Mouse (Mus musculus): ENCODE results near the gene Agbl3. TPM values are rescaled to one million over a fixed set of nuclear protein-coding genes. Genes with fewer than 3 reads are reported as not detected.

Gene Agbl3
- polyA plus RNA-seq, 1 experiment from 2014 or later: 4.7 TPM

- H3K36me3 ChIP-seq (ENCODE audit: control insufficient read depth, insufficient read depth): no peaks in the 10 kb centered on the region
- WGBS: 54% methylated on average over 5 of the region's 5 CpGs
- H3K4me3 ChIP-seq (ENCODE audit: low read depth, low read length): no peak overlapping the region
These were observed 85.0 kb downstream of the Agbl3 start for GRCm38 (mm10) chr6:34865213-34865612.

GRCm38 (mm10) chr6:34865711-34866593 is 85.7 kb downstream of the Agbl3 start:
- Histone ChIP-seq H3K9me3 (ENCODE audit: control insufficient read depth) (no peaks in the 10 kb centered on the region), H3K36me3 (ENCODE audit: control insufficient read depth, insufficient read depth) (no peaks in the 10 kb centered on the region), H3K9ac (ENCODE audit: low read depth, low read length) (0 out of 2 replicates have a peak overlapping the region, but pooled peaks have one; percentile 8), H3K4me1 (replicated peaks; ENCODE audit: control insufficient read depth, insufficient read depth, low read length) (no peaks in the 10 kb centered on the region; the same call in 1 of the 2 replicates), H3K27ac (ENCODE audit: low read depth, low read length) (peak overlapping the region; percentile 73), H3K27me3 (replicated peaks; ENCODE audit: control insufficient read depth, insufficient read depth, low read length) (no peaks in the 10 kb centered on the region), H3K4me2 (replicated peaks; ENCODE audit: low read depth) (no peak overlapping the region), H3K4me3 (ENCODE audit: low read depth, low read length) (no peak overlapping the region)
- peak; percentile 64 for ATAC-seq
- WGBS: 32% methylated on average over 7 of the region's 7 CpGs
- TF ChIP-seq CTCF (IDR thresholded peaks at IDR 0.05; ENCODE audit: low read depth): no peak

More at GRCm38 (mm10) chr6:34865213-34865612, 85.0 kb downstream of the Agbl3 start:
- Histone ChIP-seq H3K4me1 (replicated peaks; ENCODE audit: control insufficient read depth, insufficient read depth, low read length) (no peaks in the 10 kb centered on the region; the same call in 1 of the 2 replicates), H3K9ac (ENCODE audit: low read depth, low read length) (no peak overlapping the region), H3K27me3 (replicated peaks; ENCODE audit: control insufficient read depth, insufficient read depth, low read length) (no peaks in the 10 kb centered on the region), H3K4me2 (replicated peaks; ENCODE audit: low read depth) (peak overlapping the region; percentile 1; the same call in 1 of the 2 replicates), H3K9me3 (ENCODE audit: control insufficient read depth) (no peaks in the 10 kb centered on the region), H3K27ac (ENCODE audit: low read depth, low read length) (peak overlapping the region; percentile 73)
- no peak for TF ChIP-seq CTCF (IDR thresholded peaks at IDR 0.05; ENCODE audit: low read depth)
- no peak for ATAC-seq

- Histone ChIP-seq H3K9me3 (ENCODE audit: control insufficient read depth) (no peaks in the 10 kb centered on the region), H3K27ac (ENCODE audit: low read depth, low read length) (no peak overlapping the region)
- 80% methylated on average over 8 of the region's 8 CpGs for WGBS
These were observed 86.6 kb downstream of the Agbl3 start for GRCm38 (mm10) chr6:34866786-34867185.

GRCm38 (mm10) chr6:34867301-34867994 is 87.2 kb downstream of the Agbl3 start:
- no peak overlapping the region for H3K9ac ChIP-seq (ENCODE audit: low read depth, low read length)
- no peak for ATAC-seq
- no peak overlapping the region for H3K4me3 ChIP-seq (ENCODE audit: low read depth, low read length)
- 0 out of 2 replicates have a peak, but pooled peaks cover 4% of the 10 kb centered on the region for H3K36me3 ChIP-seq (ENCODE audit: control insufficient read depth, insufficient read depth)
- no peaks in the 10 kb centered on the region for H3K9me3 ChIP-seq (ENCODE audit: control insufficient read depth)
- H3K4me1 ChIP-seq (replicated peaks; ENCODE audit: control insufficient read depth, insufficient read depth, low read length): no peaks in the 10 kb centered on the region; the same call in 1 of the 2 replicates
- no peaks in the 10 kb centered on the region for H3K27me3 ChIP-seq (replicated peaks; ENCODE audit: control insufficient read depth, insufficient read depth, low read length)
- 68% methylated on average over 16 of the region's 16 CpGs for WGBS
- H3K27ac ChIP-seq (ENCODE audit: low read depth, low read length): no peak overlapping the region; the same call in 1 of the 2 replicates
- no peak for TF ChIP-seq CTCF (IDR thresholded peaks at IDR 0.05; ENCODE audit: low read depth)
- H3K4me2 ChIP-seq (replicated peaks; ENCODE audit: low read depth): no peak overlapping the region

More at GRCm38 (mm10) chr6:34866786-34867185, 86.6 kb downstream of the Agbl3 start:
- H3K4me2 ChIP-seq (replicated peaks; ENCODE audit: low read depth): no peak overlapping the region
- H3K4me3 ChIP-seq (ENCODE audit: low read depth, low read length): no peak overlapping the region
- H3K27me3 ChIP-seq (replicated peaks; ENCODE audit: control insufficient read depth, insufficient read depth, low read length): no peaks in the 10 kb centered on the region
- TF ChIP-seq CTCF (IDR thresholded peaks at IDR 0.05; ENCODE audit: low read depth): no peak
- H3K9ac ChIP-seq (ENCODE audit: low read depth, low read length): no peak overlapping the region
- no peaks in the 10 kb centered on the region; the same call in 1 of the 2 replicates for H3K4me1 ChIP-seq (replicated peaks; ENCODE audit: control insufficient read depth, insufficient read depth, low read length)
- no peaks in the 10 kb centered on the region for H3K36me3 ChIP-seq (ENCODE audit: control insufficient read depth, insufficient read depth)
- ATAC-seq: no peak

GRCm38 (mm10) chr6:34867995-34868350 is 87.7 kb downstream of the Agbl3 start:
- H3K4me3 ChIP-seq (ENCODE audit: low read depth, low read length): no peak overlapping the region
- H3K27me3 ChIP-seq (replicated peaks; ENCODE audit: control insufficient read depth, insufficient read depth, low read length): no peaks in the 10 kb centered on the region
- no peak for TF ChIP-seq CTCF (IDR thresholded peaks at IDR 0.05; ENCODE audit: low read depth)
- H3K4me1 ChIP-seq (replicated peaks; ENCODE audit: control insufficient read depth, insufficient read depth, low read length): no peaks in the 10 kb centered on the region; the same call in 1 of the 2 replicates
- no peak for ATAC-seq
- H3K4me2 ChIP-seq (replicated peaks; ENCODE audit: low read depth): no peak overlapping the region
- no peak overlapping the region for H3K9ac ChIP-seq (ENCODE audit: low read depth, low read length)
- peaks cover 8% of the 10 kb centered on the region; the same call in 1 of the 2 replicates for H3K36me3 ChIP-seq (ENCODE audit: control insufficient read depth, insufficient read depth)
- WGBS: 67% methylated on average over 10 of the region's 10 CpGs
- H3K27ac ChIP-seq (ENCODE audit: low read depth, low read length): 0 out of 2 replicates have a peak overlapping the region, but pooled peaks have one; percentile 50
- H3K9me3 ChIP-seq (ENCODE audit: control insufficient read depth): no peaks in the 10 kb centered on the region
